Mouse (Mus musculus): ENCODE measurements around the gene Cdk2ap2.

The Cdk2ap2 gene

DNA sequence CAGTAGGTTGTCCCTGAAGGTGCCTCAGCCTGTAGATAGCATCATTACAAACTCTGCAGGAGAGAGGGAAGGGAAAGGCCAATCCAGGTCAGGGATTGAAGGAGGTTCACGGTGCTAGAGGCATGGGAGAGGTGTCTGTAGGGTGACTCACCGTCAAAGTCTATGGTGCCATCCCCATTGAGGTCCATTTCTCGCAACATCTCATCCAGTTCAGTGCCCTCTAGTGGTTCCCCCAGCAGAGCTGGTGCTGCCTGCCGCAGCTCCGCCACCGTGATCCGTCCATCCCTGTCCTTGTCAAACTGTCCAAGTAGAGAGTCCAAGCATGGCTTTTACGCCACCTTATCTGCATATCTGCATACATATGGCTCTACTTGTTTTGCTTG, 39.0 kb downstream of the Cdk2ap2 start:
- DNase-seq (ENCODE audit: low read depth, low spot score): peak; percentile 56

DNA sequence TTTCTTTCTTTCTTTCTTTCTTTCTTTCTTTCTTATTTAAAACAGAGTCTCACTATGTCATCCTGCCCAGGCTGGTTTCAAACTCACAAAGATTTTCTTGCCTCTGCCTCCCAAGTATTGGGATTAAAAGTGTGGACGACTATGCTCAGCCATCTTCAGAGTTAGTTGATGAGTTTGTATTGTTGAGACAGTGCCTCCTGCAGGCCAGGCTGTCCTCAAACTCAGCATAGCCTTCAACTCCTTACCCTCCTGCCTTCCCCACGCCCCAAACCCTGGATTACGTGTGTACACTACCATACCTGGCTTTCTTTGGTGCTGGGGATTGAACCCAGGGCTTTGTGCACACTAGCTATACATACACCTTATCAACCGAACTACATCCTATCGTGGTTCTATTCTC, 39.5 kb downstream of the Cdk2ap2 start:
- peak; percentile 60 for DNase-seq (ENCODE audit: low read depth, low spot score)

DNA sequence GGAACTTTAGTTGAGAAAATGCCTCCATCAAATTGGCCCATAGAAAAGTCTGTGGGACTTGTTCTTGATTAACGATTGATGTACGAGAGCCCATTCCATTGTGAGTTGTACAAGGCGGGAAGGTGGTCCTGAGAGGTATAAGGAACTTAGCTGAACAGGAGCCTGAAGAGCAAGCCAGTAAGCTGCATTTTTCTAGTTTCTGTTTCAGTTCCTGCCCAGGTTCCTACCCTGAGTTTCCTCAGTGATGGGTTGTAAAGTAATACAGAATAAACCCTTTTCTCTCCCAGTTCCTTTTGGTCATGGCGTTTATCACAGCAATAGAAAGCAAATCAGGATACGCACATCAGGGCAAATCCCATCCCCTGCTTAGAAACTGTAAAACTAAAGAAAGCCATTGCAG, 40.9 kb downstream of the Cdk2ap2 start:
- DNase-seq (ENCODE audit: low read depth, low spot score): no peak

DNA sequence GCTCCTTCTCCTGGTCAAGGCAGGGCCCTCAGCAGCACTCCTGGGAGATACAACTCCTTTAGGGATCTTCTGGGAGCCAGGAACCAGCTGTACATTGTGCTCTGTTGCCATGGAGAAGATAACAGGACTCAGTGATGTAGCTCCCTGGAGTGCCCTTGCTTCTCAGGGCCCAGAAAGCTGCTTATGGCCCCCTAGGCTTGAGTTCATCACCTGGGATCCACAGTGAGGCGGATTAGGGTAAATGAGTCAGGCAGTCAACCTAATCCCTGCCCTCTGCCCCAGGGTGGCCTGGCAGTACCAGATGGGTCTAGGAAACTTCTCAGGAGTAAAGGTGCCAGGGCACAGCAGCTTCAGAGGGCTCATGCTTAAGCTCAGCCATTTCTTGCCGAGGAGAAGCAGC, 42.5 kb downstream of the Cdk2ap2 start, which contains the start of gene Gpr152:
Gpr152 (plus strand) TSS at position 342 of the 400 bp plus-strand sequence.
- peak; percentile 19 for DNase-seq (ENCODE audit: low read depth, low spot score)

DNA sequence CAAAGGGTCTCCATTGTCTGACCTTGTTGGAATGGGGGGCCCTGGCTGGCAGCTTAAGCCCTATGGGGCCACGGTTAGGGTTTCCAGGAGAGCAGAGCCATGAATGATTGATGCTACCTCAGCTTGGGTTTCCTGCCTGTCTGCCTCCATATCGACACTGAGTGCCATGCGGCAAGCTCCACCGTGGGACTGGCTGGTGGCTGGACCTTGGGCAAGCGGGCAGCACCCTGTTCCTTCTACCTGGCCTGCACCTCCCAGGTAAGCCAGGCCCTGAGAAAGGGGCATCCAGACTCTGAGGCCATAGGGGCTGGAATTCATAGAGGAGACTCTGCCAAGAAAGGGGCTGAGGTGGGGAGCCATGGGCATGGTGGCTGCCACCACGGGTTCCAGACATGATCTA, 43.2 kb downstream of the Cdk2ap2 start:
- DNase-seq (ENCODE audit: low read depth, low spot score): no peak

DNA sequence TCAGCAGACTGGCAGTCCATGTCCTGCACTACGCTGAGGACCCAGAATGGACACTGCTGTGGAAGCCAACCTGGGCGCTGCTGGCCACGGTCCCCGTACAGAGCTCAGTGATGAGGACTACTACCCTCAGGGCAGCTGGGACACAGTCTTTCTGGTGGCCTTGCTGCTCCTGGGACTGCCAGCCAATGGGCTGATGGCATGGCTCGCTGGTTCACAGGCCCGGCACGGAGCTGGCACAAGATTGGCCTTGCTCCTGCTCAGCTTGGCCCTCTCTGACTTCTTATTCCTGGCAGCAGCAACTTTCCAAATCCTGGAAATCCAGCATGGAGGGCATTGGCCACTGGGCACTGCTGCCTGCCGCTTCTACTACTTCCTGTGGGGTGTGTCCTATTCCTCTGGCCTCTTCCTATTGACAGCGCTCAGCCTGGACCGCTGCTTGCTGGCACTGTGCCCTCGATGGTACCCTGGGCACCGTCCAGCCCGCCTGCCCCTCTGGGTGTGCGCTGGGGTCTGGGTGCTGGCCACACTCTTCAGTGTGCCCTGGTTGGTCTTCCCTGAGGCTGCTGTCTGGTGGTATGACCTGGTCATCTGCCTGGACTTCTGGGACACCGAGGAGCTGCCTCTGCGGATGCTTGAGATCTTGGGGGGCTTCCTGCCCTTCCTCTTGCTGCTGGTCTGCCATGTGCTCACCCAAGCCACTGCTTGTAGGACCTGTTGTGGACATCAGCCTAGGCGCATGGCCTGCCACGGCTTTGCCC, 45.6 kb downstream of the Cdk2ap2 start:
- no peak for DNase-seq (ENCODE audit: low read depth, low spot score)

DNA sequence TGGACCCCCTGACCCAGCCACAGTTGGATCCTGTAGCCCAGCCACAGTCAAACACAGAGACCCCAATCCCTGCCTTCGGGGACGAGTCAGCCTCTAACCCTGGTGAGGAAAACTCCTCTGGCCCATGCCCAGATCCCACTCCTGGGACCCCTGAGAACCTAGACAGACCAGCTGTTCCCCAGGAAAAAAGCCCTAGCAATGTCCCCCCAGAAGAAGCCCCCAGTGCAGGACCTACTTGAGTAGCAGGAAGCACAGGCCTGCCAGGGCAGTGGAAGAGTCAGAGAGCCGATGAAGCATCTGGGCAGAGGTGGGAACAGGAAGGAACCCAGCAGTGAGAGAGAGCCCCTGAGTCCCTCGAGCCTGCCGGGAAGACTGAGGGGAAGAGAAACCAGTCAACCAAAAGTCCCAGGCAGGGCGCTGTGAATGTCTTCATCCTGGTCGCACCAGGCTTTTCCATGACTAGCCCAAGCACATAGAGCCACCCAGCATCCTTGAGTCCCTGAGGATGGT, 46.8 kb downstream of the Cdk2ap2 start, which contains the start of gene Cabp4:
Cabp4 (minus strand) TSS at position 275 of the 510 bp plus-strand sequence.
- no peak for DNase-seq (ENCODE audit: low read depth, low spot score)

DNA sequence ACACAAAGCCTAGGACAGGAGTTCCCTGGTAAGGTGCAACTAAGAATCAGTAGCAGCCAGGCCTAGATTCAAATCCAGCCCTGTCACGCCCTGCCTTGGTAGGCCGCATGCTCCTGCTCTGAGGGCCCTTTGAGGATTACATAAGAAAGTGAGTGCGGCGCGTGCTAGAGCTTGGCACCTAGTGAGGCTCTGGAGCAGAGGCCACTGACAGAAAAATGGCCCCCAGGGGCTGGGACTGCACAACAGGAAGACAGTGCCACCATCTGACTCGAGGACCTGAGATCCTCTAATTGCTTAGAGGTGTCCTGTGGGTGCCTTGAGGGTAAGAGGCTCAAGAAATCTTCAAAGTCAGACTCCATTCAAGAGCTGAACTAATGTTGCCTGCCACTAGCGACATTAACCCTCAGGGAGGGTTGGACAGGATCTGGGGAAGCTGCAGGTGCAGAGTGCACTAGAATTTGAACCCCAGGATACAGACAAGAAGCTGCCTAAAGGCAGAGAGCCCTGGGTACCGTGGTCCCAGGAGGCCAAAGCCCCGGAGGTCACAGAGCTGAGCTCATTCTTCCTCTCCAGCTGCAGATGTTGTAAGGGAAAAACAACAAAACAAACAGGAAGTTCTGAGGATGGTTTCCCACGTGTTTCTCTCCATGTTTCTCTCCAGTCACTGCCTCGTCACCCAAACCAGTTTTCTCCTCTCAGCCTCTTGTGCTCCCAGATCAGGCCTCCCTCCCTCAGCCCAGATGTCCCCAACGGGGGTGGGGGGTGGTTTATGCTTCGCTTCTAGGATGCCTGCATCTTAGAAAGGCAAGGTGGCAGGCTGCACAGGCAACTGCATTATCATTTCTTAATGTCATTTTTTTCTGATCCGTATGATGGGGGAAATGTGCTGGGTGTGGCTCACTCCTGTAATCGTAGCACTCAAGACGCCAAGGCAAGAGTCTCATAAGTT, 47.8 kb downstream of the Cdk2ap2 start:
- DNase-seq (ENCODE audit: low read depth, low spot score): no peak

DNA sequence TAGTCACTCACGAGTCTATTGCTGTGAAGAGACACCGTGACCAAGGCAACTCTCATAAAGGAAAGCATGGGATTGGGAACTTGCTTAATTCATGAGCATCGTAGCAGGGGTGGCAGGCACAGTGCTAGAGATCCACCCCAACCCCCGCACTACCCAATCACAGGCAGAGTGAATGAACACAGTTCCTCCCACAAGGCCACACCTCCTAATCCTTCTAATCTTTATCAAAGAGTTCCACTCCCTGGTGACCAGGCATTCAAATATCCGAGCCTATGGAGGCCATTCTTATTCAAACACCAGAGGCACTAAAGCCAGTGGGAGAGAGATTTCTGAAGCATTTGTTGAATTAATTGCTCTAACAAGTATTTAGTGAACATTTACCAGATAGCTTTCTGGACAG, 49.0 kb downstream of the Cdk2ap2 start:
- DNase-seq (ENCODE audit: low read depth, low spot score): peak; percentile 80

DNA sequence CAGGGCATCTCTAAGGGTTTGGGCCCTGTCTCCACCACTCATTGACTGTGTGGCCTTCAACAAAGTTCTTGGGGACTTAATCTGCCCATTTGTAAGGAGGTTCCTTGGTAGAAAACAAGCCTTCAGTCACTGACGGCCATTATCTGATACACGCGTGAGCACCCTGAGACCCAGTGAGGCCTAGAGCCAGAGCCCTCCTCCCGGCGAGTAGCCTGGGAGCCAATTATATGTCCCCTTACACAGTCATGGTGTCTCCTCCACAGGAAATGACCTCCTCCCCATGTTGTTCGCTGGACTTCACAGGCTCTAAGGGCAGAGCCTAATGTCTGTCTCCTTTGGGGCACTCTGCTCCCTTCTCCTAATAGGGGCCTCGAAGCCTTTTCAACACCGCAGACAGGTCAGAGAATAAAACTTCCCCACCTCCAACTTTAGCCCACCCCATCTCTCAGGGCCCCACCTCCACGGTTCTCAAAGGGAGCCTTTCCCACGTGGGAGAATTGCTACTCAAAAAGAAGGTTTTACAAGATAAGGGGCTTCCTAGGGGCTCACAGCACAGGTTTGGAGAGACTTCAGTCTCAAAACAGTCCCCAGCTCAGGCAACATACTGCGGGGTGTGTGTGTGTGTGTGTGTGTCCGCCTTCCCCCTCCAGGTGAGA, 49.5 kb downstream of the Cdk2ap2 start:
- DNase-seq (ENCODE audit: low read depth, low spot score): no peak

DNA sequence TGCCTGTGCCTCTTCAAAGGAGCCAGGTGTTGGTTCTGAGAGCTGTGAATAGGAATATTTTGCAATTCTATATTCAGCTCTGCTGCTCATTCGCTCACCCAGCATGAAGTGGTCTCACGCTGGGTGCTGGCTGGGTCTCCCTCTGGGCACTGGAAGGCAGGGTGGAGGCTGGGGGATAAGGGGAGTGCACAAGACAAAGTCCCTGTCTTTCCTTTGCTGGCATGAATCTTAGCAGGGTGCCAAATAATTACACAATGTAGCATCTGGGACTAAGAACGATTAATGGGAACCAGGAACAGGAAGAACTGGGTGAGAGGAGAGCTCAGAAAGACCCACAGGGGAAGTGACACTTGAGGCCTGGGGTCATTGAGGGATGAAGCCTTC, 50.0 kb downstream of the Cdk2ap2 start:
- DNase-seq (ENCODE audit: low read depth, low spot score): no peak

DNA sequence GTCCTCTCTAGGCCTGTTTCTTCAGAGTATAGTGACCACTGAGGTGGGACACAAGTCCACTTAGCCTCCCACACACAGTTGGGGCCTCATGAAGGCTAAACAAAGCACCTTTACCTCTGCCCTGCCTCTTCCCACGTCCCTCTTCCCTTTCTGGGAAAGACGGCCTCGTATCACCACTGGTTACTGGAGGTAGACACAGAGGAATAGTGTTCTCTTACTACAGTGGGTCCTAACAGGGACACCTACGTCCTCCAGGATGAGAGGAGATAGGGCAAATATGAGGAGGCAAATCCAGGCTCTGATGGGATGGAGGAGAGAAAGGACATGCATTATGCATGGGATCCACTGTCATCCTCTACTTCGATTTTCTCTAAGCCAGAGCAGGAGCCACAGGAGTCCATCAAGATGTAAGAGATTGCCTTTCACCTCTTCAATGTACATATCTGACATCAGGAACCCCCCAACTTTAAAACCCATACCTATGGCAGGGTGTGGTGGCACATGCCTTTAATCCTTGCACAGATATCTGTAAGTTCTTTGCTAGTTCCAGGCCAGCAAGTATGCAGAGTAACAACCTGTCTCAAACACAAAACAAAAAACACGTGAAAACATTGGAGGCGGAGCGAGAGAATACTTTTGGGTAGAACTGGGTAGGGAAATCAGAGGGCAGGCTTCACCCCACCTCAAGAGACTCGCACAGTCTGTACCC, 51.0 kb downstream of the Cdk2ap2 start:
- DNase-seq (ENCODE audit: low read depth, low spot score): no peak

DNA sequence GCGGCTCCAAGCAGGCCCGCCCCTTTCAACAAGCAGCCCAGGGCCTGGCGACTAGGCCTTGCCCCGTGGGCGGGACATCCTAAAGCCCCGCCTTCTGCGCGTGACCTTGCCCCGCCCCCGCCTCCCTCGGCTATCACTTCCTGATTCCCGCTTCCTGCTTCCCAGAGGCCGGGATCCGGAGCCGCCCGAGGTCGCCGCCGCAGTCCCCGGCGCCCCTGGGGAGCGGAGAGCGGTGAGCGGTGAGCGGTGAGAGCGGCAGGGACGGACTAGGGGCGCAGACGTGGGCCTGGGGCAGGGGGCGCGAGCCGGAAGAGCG, 51.5 kb downstream of the Cdk2ap2 start, which contains the start of gene Coro1b:
Coro1b (plus strand) TSS at position 129 of the 316 bp plus-strand sequence.
- DNase-seq (ENCODE audit: low read depth, low spot score): peak; percentile 93

Data from R1 (cell line).